Mouse (Mus musculus) gastrocnemius, postnatal 36 days (tissue): ENCODE results near the gene Nfu1. TPM values are rescaled to one million over a fixed set of nuclear protein-coding genes. Genes with fewer than 3 reads are reported as not detected.

Experiments
- DNase-seq, 2 experiments: peaks; one replicate each; pipeline ENCODE4 v3.0.0; 2022
- intact Hi-C: fragments of 180-260 bp; cut with DNase I; formaldehyde crosslinking; loops from one replicate; pipeline ENCODE4 v1.15.1; 2025
- total RNA-seq, 2 experiments: library from RNA; stranded (reverse); gene quantifications; 2 replicates each; pipeline ENCODE4 v1.2.3; 2021

Nfu1 gene
- total RNA-seq, 2 experiments from 2014 or later, result 55.8 to 56.2 TPM

GRCm38 (mm10) chr6:87068209-87068608 is 59.2 kb downstream of the Nfu1 start:
- intact Hi-C loops, result no loop called here
- no peak for DNase-seq

- DNase-seq, result no peak
- intact Hi-C loops, result no loop called here
Observed at GRCm38 (mm10) chr6:87069195-87069900, 60.3 kb downstream of the Nfu1 start.

- intact Hi-C loops, result no loop called here
Observed at GRCm38 (mm10) chr6:87070641-87071040, 61.6 kb downstream of the Nfu1 start.

GRCm38 (mm10) chr6:87072759-87073158 is 63.7 kb downstream of the Nfu1 start:
- no peak for DNase-seq
- intact Hi-C loops, result no loop called here

More at GRCm38 (mm10) chr6:87070641-87071040, 61.6 kb downstream of the Nfu1 start:
- no peak for DNase-seq

- intact Hi-C loops, result no loop called here
- DNase-seq, result no peak
Observed at GRCm38 (mm10) chr6:87075092-87075685, 66.2 kb downstream of the Nfu1 start.

Other genes with a start within 250 kb of the Nfu1 start
- gene Anxa4, start 215.7 kb upstream of the Nfu1 start, total RNA-seq, result 10 to 100 TPM; 12.9 to 16.8 TPM
- 10 to 100 TPM; 26.9 to 29.6 TPM for gene Aak1, start 159.7 kb upstream of the Nfu1 start, total RNA-seq
- gene Gfpt1, start 33.6 kb downstream of the Nfu1 start, total RNA-seq, result 10 to 100 TPM; 23.7 to 27.7 TPM
- not detected for gene D6Ertd527e, start 95.5 kb downstream of the Nfu1 start, total RNA-seq